In the genomic region with DNA sequence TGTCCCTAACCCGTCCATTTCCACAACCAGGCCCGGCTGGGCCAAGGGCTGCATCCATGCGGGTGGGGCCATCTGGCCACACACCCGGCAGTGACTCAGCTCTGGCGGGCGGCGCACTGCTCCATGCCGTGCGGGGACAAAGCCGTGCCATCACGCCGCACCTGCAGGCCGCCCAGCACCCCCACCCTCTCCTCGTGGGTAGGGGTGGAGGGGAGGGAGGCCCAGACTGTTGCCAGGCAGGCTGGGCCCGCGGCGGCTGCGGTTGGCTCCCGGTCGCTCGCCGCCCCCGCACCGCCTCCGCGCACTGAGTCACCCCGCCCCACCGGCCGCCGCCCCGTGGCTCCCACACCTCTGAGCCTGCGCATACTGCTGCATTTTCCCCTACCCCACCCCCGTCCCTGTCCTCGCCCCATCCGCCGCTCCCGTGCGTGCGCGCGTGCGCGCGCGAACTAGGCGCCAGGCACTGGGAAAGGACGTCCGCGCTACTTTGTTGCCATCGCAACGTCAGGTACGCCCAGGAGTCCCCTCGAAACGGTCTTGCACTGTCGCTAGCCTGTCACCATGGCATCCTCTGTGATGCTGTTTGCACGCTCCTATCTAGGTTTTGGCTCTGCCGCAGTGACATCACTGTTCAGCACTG, we compare ENCODE assay signal across 8 mouse cellular contexts.
DNase-seq lines count a peak whose midpoint lies in the region; ATAC-seq lines count a peak whose summit lies in the region.

No protein-coding gene starts in this region.

- peak overlapping the region; percentile 97 for H3K27ac ChIP-seq in forebrain, embryonic 10.5 days
- peak overlapping the region; percentile 90 for H3K27ac ChIP-seq in heart, embryonic 15.5 days
- peak overlapping the region; percentile 74 for H3K27ac ChIP-seq in liver, embryonic 12.5 days
- peak overlapping the region; percentile 90 for H3K27ac ChIP-seq in stomach, embryonic 14.5 days (ENCODE audit: low read length)

- H3K9me3 ChIP-seq in forebrain, embryonic 10.5 days = no peaks in the 10 kb centered on the region
- H3K9me3 ChIP-seq in heart, embryonic 15.5 days (replicated peaks) = no peaks in the 10 kb centered on the region
- H3K9me3 ChIP-seq in liver, embryonic 12.5 days (replicated peaks) = no peaks in the 10 kb centered on the region
- no peaks in the 10 kb centered on the region for H3K9me3 ChIP-seq in stomach, embryonic 14.5 days (ENCODE audit: control insufficient read depth, low read depth, low read length)

- peaks cover 38% of the 10 kb centered on the region for H3K4me1 ChIP-seq in forebrain, embryonic 10.5 days
- H3K4me1 ChIP-seq in heart, embryonic 15.5 days (replicated peaks) = peaks cover 16% of the 10 kb centered on the region
- peaks cover 30% of the 10 kb centered on the region for H3K4me1 ChIP-seq in liver, embryonic 12.5 days
- peaks cover 11% of the 10 kb centered on the region; the same call in 1 of the 2 replicates for H3K4me1 ChIP-seq in stomach, embryonic 14.5 days (ENCODE audit: control insufficient read depth, insufficient read depth, low read length)

- DNase-seq in brain, embryonic 18.5 days (ENCODE audit: low read depth, low spot score) = peak; percentile 92
- DNase-seq in forebrain, embryonic 10.5 days (ENCODE audit: extremely low spot score, low spot score) = peak; percentile 88
- peak; percentile 94 for DNase-seq in kidney, postnatal 14 days
- peak; percentile 81 to 89 for DNase-seq in natural killer cell, adult 2 months (ENCODE audit: low spot score in 2 of 2)

- no peaks in the 10 kb centered on the region for H3K27me3 ChIP-seq in forebrain, embryonic 10.5 days (ENCODE audit: poor library complexity, severe bottlenecking)
- no peaks in the 10 kb centered on the region; the same call in 1 of the 2 replicates for H3K27me3 ChIP-seq in heart, embryonic 15.5 days
- H3K27me3 ChIP-seq in liver, embryonic 12.5 days (replicated peaks) = no peaks in the 10 kb centered on the region; the same call in 1 of the 2 replicates
- no peaks in the 10 kb centered on the region for H3K27me3 ChIP-seq in stomach, embryonic 14.5 days (ENCODE audit: control insufficient read depth, insufficient read depth, low read length)

- peak overlapping the region; percentile 67 for H3K4me3 ChIP-seq in forebrain, embryonic 10.5 days
- H3K4me3 ChIP-seq in heart, embryonic 15.5 days = peak overlapping the region; percentile 65
- H3K4me3 ChIP-seq in liver, embryonic 12.5 days = peak overlapping the region; percentile 61
- peak overlapping the region; percentile 44 for H3K4me3 ChIP-seq in stomach, embryonic 14.5 days (ENCODE audit: low read depth, low read length)

- under 1% methylated on average over 39 of the region's 57 CpGs for WGBS in forebrain, embryonic 10.5 days
- under 1% methylated on average over 53 of the region's 57 CpGs for WGBS in heart, embryonic 15.5 days
- 2% methylated on average over 56 of the region's 57 CpGs for WGBS in liver, embryonic 12.5 days (ENCODE audit: insufficient replicate concordance)
- under 1% methylated on average over 49 of the region's 57 CpGs for WGBS in stomach, embryonic 14.5 days

- ATAC-seq in CD4-positive, CD25-positive, alpha-beta regulatory T cell, adult 4 months = peak; percentile 85
- ATAC-seq in heart, embryonic 15.5 days (replicated peaks; ENCODE audit: insufficient number of reproducible peaks, insufficient read depth, low FRiP score, low read depth) = peak; percentile 94
- ATAC-seq in liver, embryonic 12.5 days = peak; percentile 88
- ATAC-seq in stomach, embryonic 14.5 days (ENCODE audit: insufficient number of reproducible peaks, insufficient read depth, low FRiP score, low read depth) = peak; percentile 94

- no peaks in the 10 kb centered on the region for H3K36me3 ChIP-seq in forebrain, embryonic 10.5 days (replicated peaks)
- no peaks in the 10 kb centered on the region for H3K36me3 ChIP-seq in heart, embryonic 15.5 days
- no peaks in the 10 kb centered on the region for H3K36me3 ChIP-seq in liver, embryonic 12.5 days
- H3K36me3 ChIP-seq in stomach, embryonic 14.5 days (ENCODE audit: control insufficient read depth, insufficient read depth, low read length) = no peaks in the 10 kb centered on the region

- peak overlapping the region; percentile 82 for H3K9ac ChIP-seq in heart, embryonic 15.5 days
- peak overlapping the region; percentile 62 for H3K9ac ChIP-seq in liver, embryonic 12.5 days
- H3K9ac ChIP-seq in stomach, embryonic 14.5 days (replicated peaks; ENCODE audit: low read depth, low read length) = peak overlapping the region; percentile 52

- peak overlapping the region; percentile 91 for H3K4me2 ChIP-seq in heart, embryonic 15.5 days
- H3K4me2 ChIP-seq in liver, embryonic 12.5 days = peak overlapping the region; percentile 90
- peak overlapping the region; percentile 57 for H3K4me2 ChIP-seq in stomach, embryonic 14.5 days (replicated peaks; ENCODE audit: low read depth, low read length)

Comparison
In these comparisons a context has a peak if more than half of its experiments do, and no peak if none do; other contexts are left out.
1. Peak in every context shown above with its lines: DNase-seq, ATAC-seq, H3K4me3 ChIP-seq and H3K27ac ChIP-seq.